Mouse (Mus musculus) thymus, adult 2 months (tissue): Measurements from ENCODE around the gene Ttyh2.

Source experiments
- CTCF ChIP-seq: fragments of 200-500 bp; IDR thresholded peaks from 2 replicates; pipeline ENCODE4 v1.5.1; 2012; ENCODE audit warnings: mild to moderate bottlenecking, control low read depth, low read length, moderate library complexity, borderline replicate concordance; ENCODE audit not compliant: control insufficient read depth, poor library complexity, insufficient read depth; ENCODE audit errors: extremely low read depth
- POLR2A ChIP-seq: fragments of 200-500 bp; IDR thresholded peaks from 2 replicates; pipeline ENCODE4 v1.6.1; 2012; ENCODE audit warnings: mild to moderate bottlenecking, low read length, control low read depth, moderate library complexity; ENCODE audit not compliant: control insufficient read depth, poor library complexity, insufficient read depth; ENCODE audit errors: extremely low read depth

GRCm38 (mm10) chr11:114628032-114628431 lies 47.2 kb upstream of the Ttyh2 start:
- TF ChIP-seq CTCF (no peak), POLR2A (no peak)
